Mouse (Mus musculus) thymus, adult 2 months (tissue): Measurements from ENCODE around the gene Aldh3b1. TPM values are rescaled to one million over a fixed set of nuclear protein-coding genes. Genes with fewer than 3 reads are reported as not detected.

Experiments used
- DNase-seq: peaks from one replicate; pipeline ENCODE4 v3.0.0; 2021
- H3K27ac ChIP-seq: fragments of 200-500 bp; 2 replicates; pipeline ENCODE4 v1.5.1; 2012; ENCODE audit warnings: low read length, control low read depth; ENCODE audit not compliant: control insufficient read depth, insufficient read depth
- H3K27me3 ChIP-seq: fragments of 200-500 bp; 2 replicates; pipeline ENCODE4 v1.6.1; 2012; ENCODE audit warnings: mild to moderate bottlenecking, low read length, moderate library complexity, mixed read lengths; ENCODE audit not compliant: control insufficient read depth, insufficient read depth
- H3K36me3 ChIP-seq: fragments of 200-500 bp; 2 replicates; pipeline ENCODE4 v1.6.1; 2012; ENCODE audit warnings: mild to moderate bottlenecking, low read length, moderate library complexity; ENCODE audit not compliant: control insufficient read depth, insufficient read depth
- H3K4me1 ChIP-seq: fragments of 200-500 bp; replicated peaks from 2 replicates; pipeline ENCODE4 v1.6.1; 2012; ENCODE audit warnings: low read length; ENCODE audit not compliant: control insufficient read depth, insufficient read depth
- H3K4me3 ChIP-seq: fragments of 200-500 bp; 2 replicates; pipeline ENCODE4 v1.5.1; 2012; ENCODE audit warnings: mild to moderate bottlenecking, low read length, control low read depth, moderate library complexity; ENCODE audit not compliant: control insufficient read depth, insufficient read depth
- CTCF ChIP-seq: fragments of 200-500 bp; IDR thresholded peaks from 2 replicates; pipeline ENCODE4 v1.5.1; 2012; ENCODE audit warnings: mild to moderate bottlenecking, control low read depth, low read length, moderate library complexity, borderline replicate concordance; ENCODE audit not compliant: control insufficient read depth, poor library complexity, insufficient read depth; ENCODE audit errors: extremely low read depth
- POLR2A ChIP-seq: fragments of 200-500 bp; IDR thresholded peaks from 2 replicates; pipeline ENCODE4 v1.6.1; 2012; ENCODE audit warnings: mild to moderate bottlenecking, low read length, control low read depth, moderate library complexity; ENCODE audit not compliant: control insufficient read depth, poor library complexity, insufficient read depth; ENCODE audit errors: extremely low read depth
- WGBS: fragments of 180-500 bp; shearing (Covaris S2); methylation state at CpG from one replicate; pipeline ENCODE4 v1.1.7; 2018; 5-methylcytosine and 5-hydroxymethylcytosine counted together
- polyA plus RNA-seq: library from polyadenylated mRNA; depleted of rRNA; stranded (reverse); fragments of >200 nt; gene quantifications from 2 replicates; pipeline ENCODE4 v1.2.3, GENCODE M21; 2012

Gene Aldh3b1
- polyA plus RNA-seq, 1 experiment, result 11.7 TPM

GRCm38 (mm10) chr19:3884325-3884990 is 45.1 kb downstream of the Aldh3b1 start:
- no peak for TF ChIP-seq POLR2A
- no peak for TF ChIP-seq CTCF

GRCm38 (mm10) chr19:3882214-3882613 is 47.4 kb downstream of the Aldh3b1 start:
- Histone ChIP-seq H3K4me3 (no peak overlapping the region), H3K4me1 (no peaks in the 10 kb centered on the region), H3K27ac (no peak overlapping the region), H3K36me3 (no peaks in the 10 kb centered on the region; the same call in 1 of the 2 replicates), H3K27me3 (no peaks in the 10 kb centered on the region)
- no peak for DNase-seq
- TF ChIP-seq POLR2A (no peak), CTCF (no peak)
- WGBS, result 71% methylated on average over 4 of the region's 4 CpGs

More at GRCm38 (mm10) chr19:3884325-3884990, 45.1 kb downstream of the Aldh3b1 start:
- Histone ChIP-seq H3K27me3 (no peaks in the 10 kb centered on the region), H3K36me3 (peaks cover 5% of the 10 kb centered on the region; the same call in 1 of the 2 replicates), H3K27ac (no peak overlapping the region), H3K4me1 (no peaks in the 10 kb centered on the region), H3K4me3 (no peak overlapping the region)
- 95% methylated on average over 6 of the region's 6 CpGs for WGBS
- DNase-seq, result no peak

- 94% methylated on average over 6 of the region's 6 CpGs for WGBS
- H3K27me3 ChIP-seq, result no peaks in the 10 kb centered on the region
- TF ChIP-seq CTCF (no peak), POLR2A (no peak)
- H3K27ac ChIP-seq, result no peak overlapping the region
- DNase-seq, result no peak
- no peaks in the 10 kb centered on the region for H3K4me1 ChIP-seq
- H3K4me3 ChIP-seq, result no peak overlapping the region
- no peaks in the 10 kb centered on the region for H3K36me3 ChIP-seq
Measured at GRCm38 (mm10) chr19:3880054-3880848, 49.4 kb downstream of the Aldh3b1 start.

- no peaks in the 10 kb centered on the region for H3K4me1 ChIP-seq
- H3K4me3 ChIP-seq, result no peak overlapping the region
- no peak overlapping the region for H3K27ac ChIP-seq
- H3K36me3 ChIP-seq, result no peaks in the 10 kb centered on the region
- 89% methylated on average over 7 of the region's 7 CpGs for WGBS
- DNase-seq, result no peak
- no peak for TF ChIP-seq CTCF
- TF ChIP-seq POLR2A, result no peak
- no peaks in the 10 kb centered on the region for H3K27me3 ChIP-seq
Measured at GRCm38 (mm10) chr19:3875045-3875444, 54.6 kb downstream of the Aldh3b1 start.

GRCm38 (mm10) chr19:3872373-3872772 is 57.2 kb downstream of the Aldh3b1 start:
- WGBS, result 85% methylated on average over 4 of the region's 4 CpGs
- Histone ChIP-seq H3K4me1 (no peaks in the 10 kb centered on the region), H3K27me3 (no peaks in the 10 kb centered on the region), H3K4me3 (no peak overlapping the region), H3K36me3 (no peaks in the 10 kb centered on the region), H3K27ac (no peak overlapping the region)
- no peak for DNase-seq
- TF ChIP-seq CTCF (no peak), POLR2A (no peak)

- DNase-seq, result no peak
- no peaks in the 10 kb centered on the region for H3K36me3 ChIP-seq
- no peak overlapping the region for H3K4me3 ChIP-seq
- H3K4me1 ChIP-seq, result no peaks in the 10 kb centered on the region
- no peaks in the 10 kb centered on the region for H3K27me3 ChIP-seq
- no peak overlapping the region for H3K27ac ChIP-seq
- TF ChIP-seq POLR2A, result no peak
- TF ChIP-seq CTCF, result no peak
Measured at GRCm38 (mm10) chr19:3871468-3871867, 58.1 kb downstream of the Aldh3b1 start.

GRCm38 (mm10) chr19:3868290-3868689 is 61.3 kb downstream of the Aldh3b1 start:
- TF ChIP-seq CTCF (no peak), POLR2A (no peak)
- Histone ChIP-seq H3K27ac (no peak overlapping the region), H3K4me3 (no peak overlapping the region), H3K4me1 (no peaks in the 10 kb centered on the region), H3K36me3 (no peaks in the 10 kb centered on the region), H3K27me3 (no peaks in the 10 kb centered on the region)
- 98% methylated on average over 1 of the region's 1 CpGs for WGBS
- no peak for DNase-seq
